Mouse (Mus musculus): Measurements from ENCODE around the gene Rab11fip4. TPM values are rescaled to one million over a fixed set of nuclear protein-coding genes. Genes with fewer than 3 reads are reported as not detected.

Rab11fip4 gene
- polyA plus RNA-seq, 1 experiment from 2014 or later: 28.9 TPM

DNA sequence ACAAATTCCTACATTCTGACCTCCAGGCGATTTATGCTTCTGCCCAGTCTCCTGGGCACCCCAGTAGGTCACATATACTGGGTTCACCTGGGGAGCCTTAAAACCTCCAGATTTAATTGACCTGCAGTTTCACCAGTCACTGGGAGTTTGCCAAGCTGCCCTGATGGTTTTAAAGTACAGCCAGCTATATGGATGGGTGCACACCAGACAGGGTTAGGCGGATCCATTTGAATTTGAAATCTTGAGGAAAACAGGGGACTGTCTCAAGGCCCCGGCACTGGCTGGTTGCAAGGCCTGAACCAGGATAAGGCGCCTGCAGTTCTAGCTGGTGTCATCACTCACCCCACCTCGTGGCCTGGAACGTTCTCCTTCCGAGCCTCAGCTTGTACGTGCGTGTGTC, 52.7 kb downstream of the Rab11fip4 start:
- Histone ChIP-seq H3K27ac (replicated peaks) (0 out of 2 replicates have a peak overlapping the region, but pooled peaks have one; percentile 11), H3K4me1 (replicated peaks) (peaks cover 35% of the 10 kb centered on the region), H3K4me2 (no peak overlapping the region), H3K36me3 (no peaks in the 10 kb centered on the region), H3K27me3 (no peaks in the 10 kb centered on the region), H3K9me3 (no peaks in the 10 kb centered on the region), H3K9ac (no peak overlapping the region), H3K4me3 (no peak overlapping the region)
- WGBS: 56% methylated on average over 9 of the region's 9 CpGs
- ATAC-seq (ENCODE audit: low FRiP score, low read depth): no peak

DNA sequence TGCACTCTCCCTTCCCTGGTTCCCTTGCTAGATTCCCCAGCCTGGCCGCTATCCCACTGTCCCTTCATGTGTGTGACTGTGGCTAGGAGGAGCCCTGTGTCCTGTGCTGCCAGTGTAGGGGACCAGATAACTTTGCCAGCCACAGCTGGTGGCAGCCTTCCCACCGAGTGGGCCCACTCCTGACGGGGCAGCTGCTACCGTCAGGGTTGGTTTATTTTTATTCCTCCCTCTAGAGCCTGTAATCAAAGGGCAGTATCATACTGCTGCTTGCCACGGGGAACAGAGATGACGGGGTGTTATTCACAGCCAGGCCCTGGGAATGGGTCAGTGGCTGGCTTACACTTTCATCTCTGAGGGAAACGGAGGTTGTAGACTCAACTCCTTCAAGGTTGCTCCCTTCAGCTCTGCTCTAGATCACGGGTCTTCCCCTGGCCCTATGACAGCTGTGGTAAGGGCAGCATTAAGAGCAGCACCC, 53.7 kb downstream of the Rab11fip4 start:
- WGBS: 37% methylated on average over 8 of the region's 8 CpGs
- Histone ChIP-seq H3K36me3 (no peaks in the 10 kb centered on the region), H3K9me3 (no peaks in the 10 kb centered on the region), H3K27ac (replicated peaks) (peak overlapping the region; percentile 11; the same call in 1 of the 2 replicates), H3K4me3 (no peak overlapping the region), H3K4me2 (no peak overlapping the region), H3K9ac (no peak overlapping the region), H3K27me3 (no peaks in the 10 kb centered on the region), H3K4me1 (replicated peaks) (peaks cover 39% of the 10 kb centered on the region)
- no peak for ATAC-seq (ENCODE audit: low FRiP score, low read depth)

DNA sequence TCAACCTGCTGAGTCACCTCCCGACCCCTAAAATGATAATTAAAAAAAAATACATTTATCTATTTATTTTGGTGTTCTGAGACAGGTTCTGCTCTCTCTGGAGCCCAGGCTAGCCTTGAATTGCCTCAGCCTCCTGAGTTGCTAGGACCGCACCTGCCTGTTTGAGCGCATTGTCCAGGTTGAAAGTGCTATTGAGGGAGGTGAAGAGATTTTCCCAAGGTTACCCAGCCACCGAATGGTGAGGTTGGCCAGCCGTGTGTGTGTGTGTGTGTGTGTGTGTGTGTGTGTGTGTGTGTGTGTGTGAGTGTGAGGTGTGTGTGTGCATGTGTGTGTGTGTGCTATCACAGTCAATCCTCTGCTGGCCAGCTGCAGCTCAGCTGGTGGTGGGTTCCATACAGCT, 55.0 kb downstream of the Rab11fip4 start:
- ATAC-seq (ENCODE audit: low FRiP score, low read depth): no peak
- Histone ChIP-seq H3K27ac (replicated peaks) (peak overlapping the region; percentile 64), H3K4me1 (replicated peaks) (peaks cover 49% of the 10 kb centered on the region), H3K9ac (no peak overlapping the region), H3K4me3 (no peak overlapping the region), H3K4me2 (no peak overlapping the region), H3K27me3 (no peaks in the 10 kb centered on the region), H3K9me3 (no peaks in the 10 kb centered on the region), H3K36me3 (no peaks in the 10 kb centered on the region)
- 53% methylated on average over 5 of the region's 5 CpGs for WGBS

DNA sequence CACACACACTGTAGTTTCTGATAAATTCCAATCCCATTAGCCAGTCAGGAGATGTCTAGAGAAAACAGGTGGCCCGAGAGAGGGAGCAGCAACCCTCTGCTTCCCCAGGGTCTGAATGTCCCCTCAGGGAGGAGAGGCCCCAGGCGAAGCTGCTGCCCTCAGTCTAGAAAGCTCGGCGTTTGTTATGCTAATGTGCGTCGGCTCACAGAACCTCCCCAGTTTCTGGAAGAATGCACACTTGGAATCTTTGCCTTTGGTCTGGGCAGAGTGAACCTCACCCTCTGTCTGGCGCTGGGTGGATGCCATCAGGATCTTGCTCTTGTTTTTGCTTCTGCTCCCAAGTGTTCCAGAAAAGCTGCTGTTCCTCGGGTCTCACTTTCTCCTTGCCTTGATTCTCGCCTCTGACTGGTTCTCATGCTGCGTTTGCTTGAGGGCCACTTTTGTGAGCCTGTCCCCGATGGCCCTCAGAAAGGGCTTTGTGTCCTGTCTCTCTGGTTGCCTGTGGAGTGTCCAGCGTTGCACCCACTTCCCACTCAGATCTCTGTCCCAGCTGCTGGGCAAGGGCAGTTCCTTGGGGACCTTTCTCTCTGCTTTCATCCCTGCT, 55.6 kb downstream of the Rab11fip4 start:
- Histone ChIP-seq H3K4me2 (no peak overlapping the region), H3K27me3 (no peaks in the 10 kb centered on the region), H3K36me3 (no peaks in the 10 kb centered on the region), H3K9me3 (no peaks in the 10 kb centered on the region), H3K4me3 (no peak overlapping the region), H3K9ac (0 out of 2 replicates have a peak overlapping the region, but pooled peaks have one; percentile 11), H3K27ac (replicated peaks) (peak overlapping the region; percentile 64), H3K4me1 (replicated peaks) (peaks cover 49% of the 10 kb centered on the region)
- 9% methylated on average over 12 of the region's 12 CpGs for WGBS
- no peak for ATAC-seq (ENCODE audit: low FRiP score, low read depth)

DNA sequence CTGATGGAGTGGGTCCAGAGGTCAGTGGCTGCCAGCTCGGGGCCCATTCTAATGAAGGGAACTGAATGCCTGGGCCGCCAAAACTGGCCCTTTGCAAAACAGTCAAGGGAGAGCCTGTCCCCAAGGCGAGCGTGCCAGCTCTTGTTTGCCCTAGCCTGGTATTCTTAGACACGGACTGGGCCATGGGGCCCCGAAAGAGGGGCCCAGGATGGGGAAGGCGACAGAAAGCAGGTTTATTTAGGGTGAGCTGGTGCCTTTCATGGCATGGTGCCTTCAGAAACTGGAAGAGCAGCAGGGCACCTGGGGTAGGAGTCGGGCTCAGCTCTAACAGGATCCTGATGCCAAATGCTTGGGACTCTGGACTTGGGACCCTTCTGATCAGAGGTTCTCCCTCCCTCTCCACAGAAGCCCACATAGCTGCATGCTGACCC, 56.1 kb downstream of the Rab11fip4 start:
- H3K9ac ChIP-seq: no peak overlapping the region
- no peaks in the 10 kb centered on the region for H3K9me3 ChIP-seq
- 21% methylated on average over 8 of the region's 8 CpGs for WGBS
- H3K27me3 ChIP-seq: no peaks in the 10 kb centered on the region
- peaks cover 50% of the 10 kb centered on the region for H3K4me1 ChIP-seq (replicated peaks)
- ATAC-seq (ENCODE audit: low FRiP score, low read depth): 0 out of 2 replicates have a peak, but pooled peaks have one; percentile 39
- H3K4me3 ChIP-seq: no peak overlapping the region
- no peak overlapping the region for H3K4me2 ChIP-seq
- H3K36me3 ChIP-seq: no peaks in the 10 kb centered on the region
- H3K27ac ChIP-seq (replicated peaks): peak overlapping the region; percentile 64

DNA sequence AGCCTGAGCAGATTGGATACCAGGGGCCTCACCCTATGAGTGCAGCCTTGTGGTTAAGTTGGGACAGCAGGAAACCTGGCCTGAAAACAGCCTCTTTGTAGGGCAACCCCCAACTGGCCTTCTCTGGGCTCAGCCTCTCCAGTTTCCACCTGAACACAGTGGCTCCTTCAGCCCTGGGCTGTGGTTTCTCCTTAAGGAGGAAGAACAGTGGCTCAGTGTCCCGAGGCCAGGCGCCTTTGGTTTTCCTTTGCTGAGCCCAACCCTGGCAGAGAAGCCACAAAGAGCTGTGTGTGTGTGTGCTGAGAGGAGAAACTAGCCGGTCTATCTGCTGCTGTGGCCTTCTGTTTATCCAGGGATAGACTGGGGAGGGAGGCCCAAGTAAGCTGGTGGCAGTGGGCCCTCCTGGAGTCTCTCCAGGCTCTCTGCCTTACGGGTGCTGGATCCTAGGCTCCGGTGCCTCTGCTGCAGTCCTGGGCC, 59.4 kb downstream of the Rab11fip4 start:
- WGBS: 54% methylated on average over 5 of the region's 5 CpGs
- Histone ChIP-seq H3K36me3 (no peaks in the 10 kb centered on the region), H3K27ac (replicated peaks) (peak overlapping the region; percentile 60; the same call in 1 of the 2 replicates), H3K27me3 (no peaks in the 10 kb centered on the region), H3K4me1 (replicated peaks) (peaks cover 41% of the 10 kb centered on the region), H3K9me3 (no peaks in the 10 kb centered on the region), H3K4me3 (no peak overlapping the region), H3K4me2 (no peak overlapping the region), H3K9ac (no peak overlapping the region)
- ATAC-seq (ENCODE audit: low FRiP score, low read depth): peak; percentile 15; the same call in 1 of the 2 replicates

DNA sequence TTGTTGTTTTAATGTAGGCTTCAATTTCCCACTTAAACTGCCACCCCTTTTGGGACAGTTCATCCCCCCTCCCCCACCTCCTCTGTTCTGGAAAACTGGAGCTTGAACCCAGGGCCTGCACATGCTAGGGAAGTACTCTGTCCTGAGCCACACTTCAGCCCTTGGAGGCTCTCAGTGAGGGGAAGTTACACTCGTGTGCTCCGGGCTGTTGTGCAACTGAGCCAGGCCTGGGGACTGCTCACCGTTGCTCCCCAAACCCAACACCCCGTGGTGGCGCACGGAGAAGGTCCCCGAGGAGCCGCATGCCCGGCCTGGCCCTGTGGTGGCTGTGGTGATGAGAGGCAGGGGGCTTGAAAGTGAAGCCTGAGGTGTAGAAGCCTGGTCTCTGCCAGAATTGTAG, 61.2 kb downstream of the Rab11fip4 start:
- H3K4me2 ChIP-seq: no peak overlapping the region
- H3K9ac ChIP-seq: no peak overlapping the region
- no peaks in the 10 kb centered on the region for H3K9me3 ChIP-seq
- H3K27me3 ChIP-seq: no peaks in the 10 kb centered on the region
- no peak overlapping the region for H3K27ac ChIP-seq (replicated peaks)
- H3K4me1 ChIP-seq (replicated peaks): peaks cover 22% of the 10 kb centered on the region
- H3K4me3 ChIP-seq: no peak overlapping the region
- no peaks in the 10 kb centered on the region for H3K36me3 ChIP-seq
- no peak for ATAC-seq (ENCODE audit: low FRiP score, low read depth)
- WGBS: 64% methylated on average over 9 of the region's 9 CpGs

DNA sequence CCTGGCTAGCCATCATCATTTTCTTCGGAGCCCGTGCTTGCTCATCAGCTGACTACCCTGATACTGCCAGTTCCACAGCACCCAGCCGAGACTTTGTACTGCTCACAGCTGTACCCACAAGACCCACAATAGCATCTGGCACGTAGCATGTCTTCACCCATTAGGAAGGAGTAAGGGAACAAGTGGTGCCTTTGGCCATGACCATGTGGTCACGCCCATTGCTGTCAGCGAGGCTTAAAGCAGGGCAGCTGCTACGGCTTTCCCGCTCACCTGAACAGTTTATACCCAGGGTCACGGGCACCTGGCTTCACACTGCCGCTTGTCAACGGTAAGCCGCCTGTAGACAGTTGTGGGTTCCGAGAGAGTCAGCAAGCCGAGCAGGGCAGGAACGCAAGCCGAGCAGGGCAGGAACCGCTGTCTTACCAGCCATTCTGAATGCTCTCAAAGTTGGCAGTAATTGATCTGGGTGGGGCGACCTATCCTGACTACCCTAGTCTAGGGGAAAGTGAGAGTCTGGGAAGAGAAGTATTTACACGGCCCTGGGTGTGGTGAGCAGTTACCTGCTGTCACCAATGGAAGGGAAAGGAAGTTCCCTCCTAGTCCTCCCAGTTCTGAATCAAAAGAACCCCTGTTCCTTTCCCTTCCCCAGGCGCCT, 62.0 kb downstream of the Rab11fip4 start:
- no peak overlapping the region for H3K4me3 ChIP-seq
- no peaks in the 10 kb centered on the region for H3K27me3 ChIP-seq
- ATAC-seq (ENCODE audit: low FRiP score, low read depth): peak; percentile 24; the same call in 1 of the 2 replicates
- no peaks in the 10 kb centered on the region for H3K9me3 ChIP-seq
- H3K27ac ChIP-seq (replicated peaks): no peak overlapping the region
- WGBS: 77% methylated on average over 20 of the region's 20 CpGs
- no peak overlapping the region for H3K9ac ChIP-seq
- peaks cover 19% of the 10 kb centered on the region for H3K4me1 ChIP-seq (replicated peaks)
- H3K36me3 ChIP-seq: no peaks in the 10 kb centered on the region
- no peak overlapping the region for H3K4me2 ChIP-seq

DNA sequence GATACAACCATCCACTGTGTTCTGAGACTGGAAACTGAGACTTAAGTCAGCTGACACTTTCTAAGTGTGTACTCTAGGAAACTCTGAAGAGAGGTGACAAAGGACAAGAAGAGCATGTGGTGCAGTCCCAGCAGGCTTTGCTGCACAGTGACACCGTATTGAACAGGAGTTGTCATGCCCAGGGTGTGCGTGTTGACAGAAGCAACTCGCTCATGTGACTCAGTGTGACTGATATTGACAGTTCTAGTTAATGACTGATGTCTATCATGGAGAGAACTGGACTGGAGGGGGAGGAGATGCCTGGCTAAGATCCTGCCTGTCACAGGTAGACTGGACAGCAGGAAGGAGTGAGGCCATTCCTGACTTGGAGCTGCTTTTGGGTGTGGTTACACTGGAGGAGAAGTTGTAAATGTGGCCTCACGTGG, 63.4 kb downstream of the Rab11fip4 start:
- Histone ChIP-seq H3K9ac (no peak overlapping the region), H3K27me3 (no peaks in the 10 kb centered on the region), H3K4me2 (no peak overlapping the region), H3K27ac (replicated peaks) (no peak overlapping the region), H3K4me1 (replicated peaks) (peaks cover 17% of the 10 kb centered on the region), H3K4me3 (no peak overlapping the region), H3K9me3 (no peaks in the 10 kb centered on the region), H3K36me3 (no peaks in the 10 kb centered on the region)
- WGBS: 84% methylated on average over 4 of the region's 4 CpGs
- ATAC-seq (ENCODE audit: low FRiP score, low read depth): no peak

DNA sequence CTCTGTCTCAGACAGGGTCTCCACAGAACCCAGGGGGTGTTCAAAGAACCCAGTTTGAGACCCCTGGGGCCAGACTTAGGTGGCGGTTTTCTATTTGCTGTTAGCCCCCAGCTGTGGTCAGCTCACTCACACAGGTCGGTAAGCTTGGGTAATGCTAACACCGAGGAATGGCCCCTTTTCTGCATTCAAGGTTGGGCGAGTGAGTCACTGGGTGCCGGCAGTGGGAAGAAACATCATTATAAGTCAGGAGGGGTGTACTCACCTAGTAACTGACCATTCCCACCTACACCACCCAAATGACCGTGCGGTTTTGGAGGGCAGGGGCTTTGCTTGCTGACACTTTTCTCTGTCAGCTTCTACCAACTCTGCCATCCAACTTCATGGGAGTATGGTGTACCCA, 64.6 kb downstream of the Rab11fip4 start:
- H3K36me3 ChIP-seq: no peaks in the 10 kb centered on the region

DNA sequence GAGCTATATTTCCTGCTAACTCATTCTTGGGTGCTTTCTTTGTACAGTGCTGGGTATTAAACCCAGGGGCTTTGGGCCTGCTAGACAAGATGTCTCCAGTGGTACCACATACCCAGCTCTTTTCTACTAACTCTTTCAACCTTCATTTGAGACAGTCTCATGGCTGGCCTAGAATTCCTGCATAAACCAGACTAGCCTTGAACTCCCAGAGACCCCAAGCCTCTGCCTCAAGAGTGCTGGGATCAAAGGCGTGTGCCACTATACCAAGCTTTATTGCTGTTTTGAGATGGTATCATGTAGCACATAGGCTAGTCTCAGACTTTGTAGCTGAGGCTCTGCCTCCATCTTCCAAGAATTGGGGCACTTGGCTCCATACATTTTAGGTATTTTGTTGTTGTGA, 65.5 kb downstream of the Rab11fip4 start:
- Histone ChIP-seq H3K4me1 (replicated peaks) (peaks cover 24% of the 10 kb centered on the region), H3K4me3 (no peak overlapping the region), H3K9me3 (no peaks in the 10 kb centered on the region), H3K4me2 (no peak overlapping the region), H3K27ac (replicated peaks) (no peak overlapping the region), H3K36me3 (no peaks in the 10 kb centered on the region), H3K27me3 (no peaks in the 10 kb centered on the region), H3K9ac (no peak overlapping the region)
- ATAC-seq (ENCODE audit: low FRiP score, low read depth): no peak
- WGBS: 97% methylated on average over 1 of the region's 1 CpGs

More for the DNA sequence above, 64.6 kb downstream of the Rab11fip4 start:
- no peak for ATAC-seq (ENCODE audit: low FRiP score, low read depth)
- Histone ChIP-seq H3K4me1 (replicated peaks) (peaks cover 17% of the 10 kb centered on the region), H3K27ac (replicated peaks) (no peak overlapping the region), H3K4me3 (no peak overlapping the region), H3K9ac (no peak overlapping the region), H3K9me3 (no peaks in the 10 kb centered on the region), H3K4me2 (no peak overlapping the region), H3K27me3 (no peaks in the 10 kb centered on the region)
- WGBS: 87% methylated on average over 7 of the region's 7 CpGs

DNA sequence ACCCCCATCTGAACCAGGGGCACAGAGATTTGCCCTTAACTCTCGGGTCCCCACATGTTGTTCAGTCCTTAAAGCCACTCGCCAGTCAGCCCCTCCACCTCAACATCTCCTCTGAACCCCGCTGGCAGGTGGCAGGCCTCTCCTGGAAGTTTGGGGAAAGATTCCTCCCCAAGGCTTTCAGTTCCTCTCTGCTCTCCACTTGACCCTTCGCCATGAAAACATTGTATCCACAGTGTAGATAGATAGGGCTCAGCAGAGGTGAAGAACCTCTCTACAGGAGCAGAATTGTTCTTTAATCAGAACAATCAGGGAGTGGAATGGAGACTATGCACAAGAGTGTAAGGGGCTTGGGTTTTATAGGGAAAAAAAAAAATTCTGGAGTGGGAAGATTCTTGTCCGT, 66.0 kb downstream of the Rab11fip4 start:
- H3K4me2 ChIP-seq: no peak overlapping the region
- H3K9me3 ChIP-seq: no peaks in the 10 kb centered on the region
- no peaks in the 10 kb centered on the region for H3K36me3 ChIP-seq
- no peak overlapping the region for H3K27ac ChIP-seq (replicated peaks)
- WGBS: 83% methylated on average over 5 of the region's 5 CpGs
- H3K9ac ChIP-seq: no peak overlapping the region
- ATAC-seq (ENCODE audit: low FRiP score, low read depth): no peak
- H3K4me1 ChIP-seq (replicated peaks): peaks cover 29% of the 10 kb centered on the region
- H3K27me3 ChIP-seq: no peaks in the 10 kb centered on the region
- H3K4me3 ChIP-seq: no peak overlapping the region
